Mouse (Mus musculus): ENCODE data around the gene Zap70. TPM values are rescaled to one million over a fixed set of nuclear protein-coding genes. Genes with fewer than 3 reads are reported as not detected.
A peak's percentile ranks its signal among the peaks of the same experiment; 100 is the strongest.

Zap70 gene
- polyA plus RNA-seq, 1 experiment, result 6.9 TPM

DNA sequence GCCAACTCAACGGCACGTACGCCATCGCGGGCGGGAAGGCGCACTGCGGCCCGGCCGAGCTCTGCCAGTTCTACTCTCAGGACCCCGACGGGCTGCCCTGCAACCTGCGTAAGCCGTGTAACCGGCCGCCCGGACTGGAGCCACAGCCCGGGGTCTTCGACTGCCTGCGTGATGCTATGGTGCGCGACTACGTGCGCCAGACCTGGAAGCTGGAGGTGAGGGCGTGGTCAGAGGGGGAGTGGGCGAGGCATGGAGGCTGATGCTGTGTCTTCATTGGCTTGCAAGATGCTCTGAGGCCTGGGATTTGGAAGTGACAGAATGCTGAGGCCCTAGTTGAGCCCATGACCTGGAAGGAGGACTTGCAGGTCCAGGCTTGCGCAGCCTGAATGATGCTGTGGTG, 9.4 kb downstream of the Zap70 start:
- WGBS, result 35% methylated on average over 27 of the region's 27 CpGs
- DNase-seq (ENCODE audit: low read depth, low spot score), result no peak

DNA sequence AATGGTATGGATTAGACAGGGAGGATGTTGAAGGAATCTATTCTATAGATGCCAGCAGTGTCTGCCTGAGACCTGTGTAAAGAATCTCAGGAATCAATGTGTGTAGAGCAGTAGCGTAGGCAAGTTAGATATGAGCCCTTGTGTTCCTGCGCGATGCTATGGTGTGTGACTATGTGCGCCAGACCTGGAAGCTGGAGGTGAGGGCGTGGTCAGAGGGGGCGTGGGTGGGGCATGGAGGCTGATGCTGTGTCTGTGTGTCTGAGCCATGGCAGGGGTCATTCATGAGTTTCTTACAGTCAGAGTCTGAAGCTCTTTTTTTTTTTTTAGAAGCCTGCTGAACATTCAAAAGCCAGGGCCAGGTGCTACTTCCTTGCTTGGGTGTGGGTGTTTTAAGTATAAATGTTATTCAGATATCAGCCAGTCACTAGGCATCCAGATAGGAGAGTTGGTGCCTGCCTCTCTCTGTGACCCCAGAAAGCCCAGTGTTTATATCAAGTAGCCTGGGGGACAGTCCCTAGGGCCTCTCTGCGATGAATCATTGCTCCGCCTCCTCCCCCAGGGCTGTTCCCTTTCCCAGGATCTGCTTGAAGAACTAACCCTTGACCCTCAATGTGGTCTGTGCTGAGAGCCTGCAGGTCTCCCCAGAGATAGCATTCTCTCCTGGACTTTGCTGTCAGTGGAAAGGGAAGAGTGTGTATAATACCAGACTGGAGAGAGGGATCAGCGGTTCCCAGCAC, 10.8 kb downstream of the Zap70 start:
- no peak for DNase-seq (ENCODE audit: low read depth, low spot score)
- WGBS, result 69% methylated on average over 9 of the region's 9 CpGs

DNA sequence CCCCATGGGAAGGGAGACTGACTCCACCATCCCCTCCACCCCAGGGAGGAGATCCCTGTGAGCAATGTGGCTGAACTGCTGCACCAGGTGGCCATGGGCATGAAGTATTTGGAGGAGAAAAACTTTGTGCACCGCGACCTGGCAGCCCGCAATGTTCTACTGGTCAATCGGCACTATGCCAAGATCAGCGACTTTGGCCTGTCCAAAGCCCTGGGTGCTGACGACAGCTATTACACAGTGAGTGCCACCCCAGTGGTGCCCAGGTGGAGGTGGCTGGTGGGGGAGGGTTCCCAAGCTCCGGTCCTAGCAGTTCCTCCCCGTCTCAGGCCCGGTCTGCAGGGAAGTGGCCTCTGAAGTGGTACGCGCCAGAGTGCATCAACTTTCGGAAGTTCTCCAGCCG, 19.2 kb downstream of the Zap70 start:
- DNase-seq (ENCODE audit: low read depth, low spot score), result no peak
- WGBS, result 84% methylated on average over 13 of the region's 13 CpGs

DNA sequence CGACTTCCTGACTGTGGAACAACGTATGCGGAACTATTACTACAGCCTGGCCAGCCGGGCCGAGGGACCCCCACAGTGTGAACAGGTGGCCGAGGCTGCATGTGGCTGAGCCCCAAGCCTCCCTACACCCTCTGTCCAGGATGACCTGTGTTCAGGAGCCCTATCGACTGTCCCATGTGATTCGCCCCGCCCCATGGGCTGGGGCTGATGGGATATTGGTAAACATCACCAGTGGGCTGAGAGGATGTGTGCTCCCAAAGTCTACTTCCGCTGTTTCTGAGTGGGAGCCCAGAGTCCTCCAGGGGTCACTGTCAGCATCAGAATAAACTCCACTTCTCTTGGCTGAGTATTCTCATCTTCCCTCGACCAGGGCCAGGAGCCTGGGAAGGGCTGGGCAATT, 20.9 kb downstream of the Zap70 start:
- 67% methylated on average over 11 of the region's 11 CpGs for WGBS
- no peak for DNase-seq (ENCODE audit: low read depth, low spot score)

DNA sequence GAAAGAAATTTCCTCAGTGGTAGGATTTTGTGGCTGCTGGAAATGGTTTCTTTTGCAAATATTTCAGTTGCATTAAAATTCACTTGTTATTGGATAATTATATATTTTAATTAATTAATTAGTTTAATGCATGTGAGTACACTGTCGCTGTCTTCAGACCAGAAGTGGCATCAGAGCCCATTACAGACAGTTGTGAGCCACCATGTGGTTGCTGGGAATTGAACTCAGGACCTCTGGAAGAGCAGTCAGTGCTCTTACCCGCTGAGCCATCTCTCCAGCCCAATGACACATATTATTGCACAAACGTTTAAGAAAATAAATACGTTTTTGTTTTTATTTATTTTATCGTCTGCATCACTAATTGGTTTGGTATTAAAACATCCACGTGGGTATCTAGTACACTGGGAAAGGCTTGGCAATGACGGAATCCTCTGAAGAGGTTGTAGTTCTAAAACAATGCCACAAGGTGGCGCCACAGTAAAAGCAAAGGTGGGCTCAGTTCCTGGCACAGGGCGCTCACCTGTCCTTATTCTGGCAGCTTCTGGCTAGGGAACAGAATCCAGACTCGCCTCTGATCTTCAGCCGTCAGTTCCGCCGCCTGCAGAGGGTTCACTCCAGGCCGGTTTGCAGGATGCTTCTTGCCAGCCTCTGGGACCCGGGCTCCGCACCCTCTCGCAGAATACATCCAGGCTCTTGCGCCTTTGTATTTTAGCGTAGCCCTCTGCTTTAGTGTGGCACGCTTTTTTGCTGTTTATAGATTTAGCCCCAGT, 23.0 kb downstream of the Zap70 start:
- WGBS, result 4% methylated on average over 20 of the region's 20 CpGs
- DNase-seq (ENCODE audit: low read depth, low spot score), result peak; percentile 62

DNA sequence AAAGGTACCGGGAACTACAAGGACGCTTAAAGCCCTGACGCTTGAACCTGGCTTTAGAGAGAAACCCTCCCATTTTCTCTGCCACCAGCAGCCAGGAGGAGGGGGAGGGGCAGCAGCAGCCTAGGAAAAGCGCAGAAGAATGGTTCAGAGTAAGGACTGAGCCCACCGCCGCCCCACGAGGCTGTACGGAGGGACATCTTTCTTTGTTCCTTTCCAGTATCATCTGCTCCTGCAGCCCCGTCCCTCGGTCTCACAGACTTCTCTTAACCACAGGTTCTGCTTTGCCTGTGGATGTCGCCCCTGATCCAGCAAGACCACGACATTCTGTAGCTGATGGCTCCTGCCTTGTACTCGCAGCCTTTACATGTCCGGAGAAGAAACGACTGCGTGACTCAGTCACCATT, 23.6 kb downstream of the Zap70 start:
- DNase-seq (ENCODE audit: low read depth, low spot score), result no peak
- 3% methylated on average over 16 of the region's 16 CpGs for WGBS

DNA sequence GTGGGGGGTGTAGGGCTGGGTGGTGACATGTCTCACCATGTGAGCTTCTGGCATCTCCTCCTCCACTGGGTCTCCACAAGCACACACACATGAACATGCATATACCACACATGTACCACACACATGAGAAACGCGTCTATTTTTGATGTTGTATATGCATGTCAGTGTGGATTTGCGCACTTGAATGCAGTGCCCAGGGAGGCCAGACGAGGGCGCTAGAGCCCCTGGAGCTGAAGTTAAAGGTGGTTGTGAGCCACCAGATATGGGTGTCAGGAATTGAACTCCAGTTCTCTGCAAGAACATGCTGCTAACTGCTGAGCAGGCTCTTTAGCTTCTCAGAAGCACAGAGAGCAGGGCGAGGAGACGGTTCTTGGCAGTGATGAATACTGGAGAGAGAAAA, 24.8 kb downstream of the Zap70 start:
- 96% methylated on average over 7 of the region's 7 CpGs for WGBS
- DNase-seq (ENCODE audit: low read depth, low spot score), result no peak

DNA sequence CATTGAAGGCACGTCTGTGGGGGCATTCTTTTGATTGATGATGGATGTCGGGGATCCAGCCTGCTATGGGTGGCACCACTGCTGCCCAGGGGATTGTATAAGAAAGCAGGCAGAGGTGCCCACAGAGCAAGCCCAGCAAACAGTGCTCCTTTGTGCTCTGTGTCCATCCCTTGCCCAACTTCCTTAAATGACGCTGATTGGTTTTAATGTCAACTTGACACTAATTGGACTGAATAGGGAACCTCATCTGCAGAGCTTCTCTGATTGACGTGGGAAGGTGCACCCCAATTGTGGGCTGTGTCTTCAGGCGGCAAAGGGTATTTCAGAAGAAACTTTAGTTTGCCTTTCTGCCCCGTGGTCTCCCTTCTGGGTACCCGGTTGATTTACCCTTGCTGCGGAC, 27.8 kb downstream of the Zap70 start:
- WGBS, result 76% methylated on average over 8 of the region's 8 CpGs
- DNase-seq (ENCODE audit: low read depth, low spot score), result no peak

DNA sequence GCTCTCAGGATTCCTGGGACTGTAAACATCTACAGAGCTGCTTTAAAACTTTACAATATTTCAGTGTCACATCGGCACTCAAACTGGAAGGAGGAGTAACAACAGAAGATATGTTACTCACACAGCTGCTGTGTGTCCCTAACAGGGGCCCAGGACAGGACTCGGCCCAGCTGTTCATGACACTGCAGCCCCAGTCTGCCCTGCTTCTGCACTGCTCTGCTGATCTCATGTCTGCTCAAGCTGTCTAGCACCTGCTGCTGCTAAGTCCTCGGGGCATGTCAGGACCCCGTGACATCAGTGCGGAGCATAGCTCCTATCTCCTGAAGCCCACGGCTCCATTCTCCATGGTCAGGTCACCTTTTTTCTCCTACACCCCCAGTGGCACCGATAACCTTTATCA, 35.1 kb downstream of the Zap70 start:
- DNase-seq (ENCODE audit: low read depth, low spot score), result no peak
- 80% methylated on average over 7 of the region's 7 CpGs for WGBS

DNA sequence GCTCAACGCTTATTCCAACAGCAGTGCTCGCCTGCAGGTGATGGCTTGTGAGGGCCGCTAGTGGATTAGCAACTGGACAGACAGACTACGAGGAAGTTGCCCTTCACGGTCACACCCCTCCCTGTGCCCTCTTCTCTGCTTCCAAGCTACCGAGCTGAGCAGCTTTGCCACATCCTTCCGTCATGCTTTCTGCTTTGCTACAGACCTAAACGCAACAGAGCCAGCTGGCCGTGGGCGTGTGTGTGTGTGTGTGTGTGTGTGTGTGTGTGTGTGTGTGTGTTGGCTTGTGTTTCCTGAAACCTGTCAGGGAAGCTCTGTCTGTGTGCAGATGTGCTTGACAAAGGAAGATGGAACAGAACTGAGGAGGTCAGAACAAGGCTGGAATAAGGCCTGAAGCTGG, 35.9 kb downstream of the Zap70 start:
- no peak for DNase-seq (ENCODE audit: low read depth, low spot score)
- WGBS, result 54% methylated on average over 10 of the region's 10 CpGs

DNA sequence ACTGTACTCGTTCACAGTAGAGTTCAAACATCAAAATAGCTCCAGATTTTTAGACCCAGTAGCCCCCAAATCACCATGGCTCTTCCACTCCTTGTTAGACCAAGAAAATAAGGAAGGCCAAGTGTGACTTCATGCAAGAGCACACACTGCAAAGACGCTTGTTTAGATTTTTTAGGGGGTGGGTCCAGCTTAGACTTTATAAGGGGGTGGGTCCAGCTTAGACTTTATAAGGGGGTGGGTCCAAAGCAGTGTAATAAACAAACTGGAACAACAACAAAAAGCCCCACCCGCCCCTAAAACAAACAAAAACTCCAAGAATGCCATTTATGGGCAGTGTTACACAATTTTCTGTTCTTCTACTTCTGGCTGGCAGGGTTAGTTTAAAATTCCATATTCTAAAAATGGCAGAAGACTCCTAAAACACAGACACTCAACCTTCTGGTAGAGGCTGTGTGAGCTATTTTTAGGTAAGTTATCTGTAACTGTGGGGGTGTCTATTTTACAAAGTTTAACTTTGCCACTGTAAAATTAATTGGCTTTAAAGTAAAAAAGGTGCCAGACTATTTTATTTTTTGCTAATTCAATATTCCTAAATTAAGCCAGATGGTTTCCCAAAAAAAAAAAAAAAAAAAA, 38.9 kb downstream of the Zap70 start:
- DNase-seq (ENCODE audit: low read depth, low spot score), result no peak
- 34% methylated on average over 3 of the region's 3 CpGs for WGBS

DNA sequence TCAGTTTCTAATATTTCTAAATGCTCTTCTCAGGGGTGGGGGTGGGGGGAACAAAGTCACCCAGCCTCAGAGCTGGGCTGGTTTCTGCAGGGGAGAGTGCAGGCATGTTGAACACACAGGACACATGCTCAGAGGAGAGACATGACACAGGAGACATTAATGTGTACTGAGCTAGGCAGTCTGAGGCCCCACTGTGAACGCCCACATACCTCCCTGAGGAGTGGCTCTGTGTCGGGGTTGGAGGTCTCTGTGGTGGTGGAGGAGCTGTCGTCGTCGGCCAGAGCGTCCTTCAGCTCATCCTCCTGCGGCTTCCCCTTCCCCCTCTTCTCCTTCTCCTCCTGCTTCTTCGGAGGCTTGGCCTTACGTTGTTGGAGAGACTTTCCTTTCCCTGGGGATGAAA, 42.7 kb downstream of the Zap70 start:
- no peak for DNase-seq (ENCODE audit: low read depth, low spot score)
- WGBS, result 56% methylated on average over 9 of the region's 9 CpGs

DNA sequence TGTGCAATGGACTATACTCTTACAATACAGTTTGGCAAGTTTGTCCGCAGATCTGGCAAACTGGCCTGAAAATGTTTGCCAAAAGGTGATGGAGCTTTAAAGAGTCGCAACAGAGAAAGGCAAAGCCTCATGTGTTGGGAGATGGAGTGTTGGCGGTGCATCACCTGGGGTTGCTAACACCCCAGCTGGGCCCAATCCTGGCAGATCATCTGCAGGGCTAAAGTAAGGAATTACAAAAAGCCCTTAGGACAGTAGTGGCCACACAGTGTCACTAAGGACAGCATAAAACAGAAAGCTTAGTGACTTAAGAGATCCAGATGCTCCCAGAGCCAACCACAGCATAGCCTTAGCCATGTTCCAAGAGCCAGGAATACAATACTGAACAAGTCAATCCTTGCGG, 43.2 kb downstream of the Zap70 start:
- WGBS, result 88% methylated on average over 4 of the region's 4 CpGs
- no peak for DNase-seq (ENCODE audit: low read depth, low spot score)

DNA sequence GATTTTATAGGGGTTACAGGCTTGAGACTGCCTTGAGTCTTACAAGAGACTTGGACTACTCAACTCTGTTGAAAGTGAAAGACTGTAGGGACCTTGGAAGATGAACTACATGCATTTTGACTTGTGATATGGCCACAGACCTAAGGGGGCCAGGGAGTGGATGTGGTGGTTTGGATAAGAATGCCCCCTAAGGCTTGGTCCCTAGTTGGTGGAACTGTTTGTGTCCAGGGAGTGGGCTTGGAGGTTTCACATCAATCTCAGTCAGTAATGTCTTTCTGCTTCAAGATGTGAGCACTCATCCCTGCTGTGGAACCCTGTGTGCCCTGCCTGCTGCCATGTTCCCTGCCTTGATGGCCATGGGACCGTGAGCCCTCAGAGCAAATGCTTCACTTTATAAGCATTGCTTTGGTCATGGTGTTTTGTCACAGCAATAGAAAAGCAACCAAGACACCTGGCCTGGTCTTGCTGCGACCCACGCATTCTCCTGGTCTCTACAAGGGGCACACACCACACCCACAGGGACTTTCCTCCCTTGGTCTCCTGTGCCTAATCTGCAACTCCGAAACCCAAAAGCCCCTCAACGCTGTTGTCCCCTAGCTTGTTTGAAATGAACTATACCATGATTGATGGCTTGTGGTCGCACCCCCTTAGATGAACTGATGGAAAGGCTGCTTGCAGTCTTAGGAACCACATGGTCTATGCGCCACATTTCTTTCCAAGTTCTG, 44.7 kb downstream of the Zap70 start:
- no peak for DNase-seq (ENCODE audit: low read depth, low spot score)
- WGBS, result 97% methylated on average over 7 of the region's 7 CpGs

DNA sequence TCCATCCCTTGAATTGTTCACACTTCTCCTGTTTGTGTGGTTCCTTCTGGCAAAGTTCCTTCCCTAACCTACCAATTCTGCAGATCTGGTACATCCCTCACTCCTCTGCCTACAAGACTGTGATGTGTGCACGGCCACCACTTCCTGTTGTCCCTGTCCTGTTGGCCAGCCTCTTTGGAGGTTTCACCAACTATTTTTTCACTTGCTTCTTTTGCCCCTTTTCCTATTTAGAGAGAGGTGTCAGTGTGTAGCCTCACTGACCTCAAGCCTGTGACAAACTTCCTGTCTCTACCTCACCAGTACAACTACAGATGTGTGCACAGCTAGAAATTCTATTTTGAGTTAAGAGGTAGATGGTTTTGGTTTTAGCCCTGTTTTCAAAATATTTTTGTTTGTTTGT, 45.5 kb downstream of the Zap70 start:
- 76% methylated on average over 1 of the region's 1 CpGs for WGBS

DNA sequence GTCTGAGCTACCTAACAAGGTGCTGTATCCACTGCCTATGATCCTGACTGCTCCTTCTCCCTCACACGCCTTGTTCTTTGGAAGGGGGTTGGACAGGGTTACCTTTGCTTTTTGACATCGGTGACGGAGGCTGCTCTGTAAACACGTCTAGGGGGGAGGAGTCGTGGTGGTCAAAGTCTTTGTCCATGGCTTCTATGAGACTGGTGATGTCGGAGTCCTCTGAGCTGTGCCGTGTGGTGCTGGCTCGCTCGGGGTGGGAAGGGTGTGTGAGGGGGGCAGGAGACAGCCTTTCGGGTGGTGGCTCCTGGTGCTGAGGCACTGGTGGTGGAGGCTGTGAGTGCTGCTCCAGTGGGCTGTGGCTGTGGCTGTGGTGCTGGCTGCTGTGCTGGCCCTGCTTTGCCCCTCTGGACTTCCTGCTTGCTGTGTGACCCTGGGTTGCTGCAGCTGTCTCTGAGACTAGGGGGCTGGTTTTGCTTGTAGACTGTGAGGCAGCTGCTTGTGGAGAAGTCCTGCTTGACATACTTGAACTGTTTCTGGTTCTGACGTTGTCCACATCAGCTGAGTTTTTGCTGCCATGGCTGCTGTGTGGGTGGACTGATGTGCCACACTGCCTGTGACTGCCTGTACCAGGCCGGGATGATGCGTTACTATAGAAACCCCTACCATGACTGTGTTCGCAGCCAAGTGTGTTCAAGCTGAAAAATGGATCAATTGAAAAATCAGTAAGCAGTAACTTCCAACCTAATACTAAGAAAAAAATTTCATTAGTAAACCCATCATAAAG, 46.4 kb downstream of the Zap70 start:
- DNase-seq (ENCODE audit: low read depth, low spot score), result no peak
- 88% methylated on average over 14 of the region's 14 CpGs for WGBS

More for the DNA sequence above, 45.5 kb downstream of the Zap70 start:
- DNase-seq (ENCODE audit: low read depth, low spot score), result no peak

DNA sequence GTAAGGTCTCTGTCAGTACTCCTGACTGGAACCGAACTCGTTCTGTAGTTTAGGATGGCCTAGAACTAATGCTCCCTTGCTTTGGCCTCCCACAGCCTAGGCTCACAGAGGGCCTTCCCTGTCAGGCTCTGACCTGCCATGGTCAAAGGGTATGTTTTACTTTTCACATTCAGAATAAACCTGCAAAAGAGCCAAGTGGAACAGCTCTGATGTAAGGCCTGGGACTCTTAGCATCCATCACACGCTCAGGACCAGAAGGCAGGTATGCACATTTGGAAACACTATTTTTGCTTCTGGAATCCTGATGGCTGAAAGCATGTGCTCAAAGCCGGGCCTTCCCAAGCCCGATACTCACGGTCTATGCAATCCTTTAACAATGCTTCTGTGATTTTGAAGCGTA, 50.2 kb downstream of the Zap70 start:
- no peak for DNase-seq (ENCODE audit: low read depth, low spot score)
- WGBS, result 94% methylated on average over 7 of the region's 7 CpGs

DNA sequence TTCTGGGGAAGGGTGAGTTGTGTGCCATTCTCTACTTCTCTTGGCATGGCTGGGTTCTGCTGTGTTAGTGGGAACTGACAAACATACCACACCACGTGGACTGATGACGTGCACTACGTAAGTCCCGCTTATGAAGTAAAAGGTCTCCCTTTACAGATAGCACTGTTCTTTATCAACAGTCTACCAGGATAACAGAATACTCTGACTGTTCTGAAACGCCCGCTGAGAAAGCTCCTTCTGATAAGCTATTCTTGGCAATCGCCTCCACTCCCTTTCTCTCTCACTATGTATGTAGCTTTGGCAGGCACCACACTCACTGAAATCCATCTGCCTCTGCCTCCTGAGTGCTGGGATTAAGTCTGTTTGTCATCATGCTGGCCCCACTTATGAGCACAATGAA, 51.8 kb downstream of the Zap70 start:
- 78% methylated on average over 7 of the region's 7 CpGs for WGBS
- no peak for DNase-seq (ENCODE audit: low read depth, low spot score)

DNA sequence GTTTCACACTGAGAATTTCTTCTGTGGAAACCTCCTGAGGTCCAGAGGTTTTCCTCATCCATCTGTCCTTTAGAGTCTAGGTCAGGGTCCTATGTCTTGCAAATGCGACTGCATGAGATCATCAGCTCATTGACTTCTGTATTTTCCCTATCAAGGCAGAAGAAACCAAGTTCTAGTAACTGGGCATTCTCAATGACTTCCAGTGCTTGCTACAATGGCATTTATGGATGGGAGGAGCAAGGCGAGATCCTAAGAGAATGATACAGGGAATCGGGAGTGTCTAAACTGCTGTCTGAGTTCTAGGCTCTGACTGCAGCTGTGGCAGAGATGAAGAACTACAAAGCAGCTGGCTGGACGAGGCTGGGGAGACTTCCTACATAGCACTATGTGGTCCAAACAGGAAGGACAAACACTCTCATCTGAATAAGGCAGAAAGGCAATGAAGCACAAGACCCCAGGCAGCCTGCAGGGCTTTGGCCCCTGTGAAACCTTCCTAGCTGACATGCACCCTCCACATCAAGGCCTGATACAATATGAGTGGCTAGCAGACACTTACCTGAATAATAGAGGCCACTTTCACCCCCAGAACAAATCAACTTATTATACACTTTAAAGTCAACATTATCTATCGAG, 52.8 kb downstream of the Zap70 start:
- WGBS, result 63% methylated on average over 5 of the region's 5 CpGs
- DNase-seq (ENCODE audit: low read depth, low spot score), result no peak

All from large intestine, adult 2 months (tissue).